Mouse (Mus musculus) layer of hippocampus, adult 9-11 months (tissue): ENCODE results near the gene Grip1.

Experiments
- DNase-seq: peaks from one replicate; pipeline ENCODE4 v3.0.0; 2022

Gene Grip1

GRCm38 (mm10) chr10:119845705-119846410 is 392.2 kb downstream of the Grip1 start:
- peak; percentile 20 for DNase-seq

- no peak for DNase-seq
These were observed 398.0 kb downstream of the Grip1 start for GRCm38 (mm10) chr10:119851594-119851993.

- no peak for DNase-seq
These were observed 399.0 kb downstream of the Grip1 start for GRCm38 (mm10) chr10:119852582-119853135.

- DNase-seq, result no peak
These were observed 414.1 kb downstream of the Grip1 start for GRCm38 (mm10) chr10:119867726-119868125.

- no peak for DNase-seq
These were observed 415.5 kb downstream of the Grip1 start for GRCm38 (mm10) chr10:119868995-119869579.

GRCm38 (mm10) chr10:119876721-119877120 is 423.1 kb downstream of the Grip1 start:
- DNase-seq, result no peak

GRCm38 (mm10) chr10:119878331-119878730 is 424.7 kb downstream of the Grip1 start:
- no peak for DNase-seq

GRCm38 (mm10) chr10:119884591-119884990 is 431.0 kb downstream of the Grip1 start:
- DNase-seq, result no peak

- DNase-seq, result no peak
These were observed 431.9 kb downstream of the Grip1 start for GRCm38 (mm10) chr10:119885563-119885962.

GRCm38 (mm10) chr10:119886681-119887080 is 433.1 kb downstream of the Grip1 start:
- DNase-seq, result no peak

- no peak for DNase-seq
These were observed 449.1 kb downstream of the Grip1 start for GRCm38 (mm10) chr10:119902754-119903153.

- DNase-seq, result peak; percentile 30
These were observed 453.2 kb downstream of the Grip1 start for GRCm38 (mm10) chr10:119906869-119907268.

- DNase-seq, result no peak
These were observed 464.4 kb downstream of the Grip1 start for GRCm38 (mm10) chr10:119917995-119918394.

GRCm38 (mm10) chr10:119927963-119928362 is 474.3 kb downstream of the Grip1 start:
- no peak for DNase-seq

GRCm38 (mm10) chr10:119928921-119929320 is 475.3 kb downstream of the Grip1 start:
- no peak for DNase-seq

- no peak for DNase-seq
These were observed 479.2 kb downstream of the Grip1 start for GRCm38 (mm10) chr10:119932794-119933193.

GRCm38 (mm10) chr10:119933362-119933761 is 479.7 kb downstream of the Grip1 start:
- no peak for DNase-seq

GRCm38 (mm10) chr10:119935231-119935630 is 481.6 kb downstream of the Grip1 start:
- no peak for DNase-seq

- DNase-seq, result no peak
These were observed 483.9 kb downstream of the Grip1 start for GRCm38 (mm10) chr10:119937481-119937880.

GRCm38 (mm10) chr10:119943906-119944305 is 490.3 kb downstream of the Grip1 start:
- no peak for DNase-seq

GRCm38 (mm10) chr10:119951460-119951859 is 497.8 kb downstream of the Grip1 start:
- no peak for DNase-seq

GRCm38 (mm10) chr10:119957260-119957955 is 503.8 kb downstream of the Grip1 start:
- DNase-seq, result peak; percentile 10

GRCm38 (mm10) chr10:119960915-119961314 is 507.3 kb downstream of the Grip1 start:
- DNase-seq, result no peak

GRCm38 (mm10) chr10:119966321-119966720 is 512.7 kb downstream of the Grip1 start:
- DNase-seq, result no peak
